Mouse (Mus musculus) telencephalon, adult 2 months (tissue): ENCODE results near the gene Tpte.

Source experiments
- DNase-seq: peaks from one replicate; pipeline ENCODE4 v3.0.0-alpha.2; 2011; ENCODE audit warnings: low read depth, low spot score

Tpte gene

GRCm38 (mm10) chr8:22376903-22377302 is 93.7 kb downstream of the Tpte start:
- no peak for DNase-seq

- peak; percentile 38 for DNase-seq
These were observed 97.7 kb downstream of the Tpte start for GRCm38 (mm10) chr8:22380934-22381333.

GRCm38 (mm10) chr8:22382824-22383595 is 99.8 kb downstream of the Tpte start:
- no peak for DNase-seq

- no peak for DNase-seq
These were observed 101.9 kb downstream of the Tpte start for GRCm38 (mm10) chr8:22385158-22385557.

GRCm38 (mm10) chr8:22389874-22390273 is 106.6 kb downstream of the Tpte start:
- no peak for DNase-seq

GRCm38 (mm10) chr8:22390766-22391463 is 107.7 kb downstream of the Tpte start:
- DNase-seq = no peak

GRCm38 (mm10) chr8:22394471-22394870 is 111.2 kb downstream of the Tpte start:
- no peak for DNase-seq

GRCm38 (mm10) chr8:22395256-22395655 is 112.0 kb downstream of the Tpte start:
- DNase-seq = no peak

- DNase-seq = peak; percentile 15
These were observed 114.5 kb downstream of the Tpte start for GRCm38 (mm10) chr8:22397811-22398141.

GRCm38 (mm10) chr8:22398142-22398951 is 115.1 kb downstream of the Tpte start, which contains the start of gene Slc25a15:
Gene Slc25a15, minus strand, starts transcription at chr8:22398597.
- peak; percentile 73 for DNase-seq

- DNase-seq = no peak
These were observed 116.1 kb downstream of the Tpte start for GRCm38 (mm10) chr8:22399285-22399880.

- no peak for DNase-seq
These were observed 117.4 kb downstream of the Tpte start for GRCm38 (mm10) chr8:22400593-22400992.

GRCm38 (mm10) chr8:22403235-22403634 is 120.0 kb downstream of the Tpte start:
- no peak for DNase-seq

GRCm38 (mm10) chr8:22405733-22406132 is 122.5 kb downstream of the Tpte start:
- no peak for DNase-seq

GRCm38 (mm10) chr8:22410688-22411281 is 127.5 kb downstream of the Tpte start:
- DNase-seq = no peak

- DNase-seq = peak; percentile 93
These were observed 128.1 kb downstream of the Tpte start, which contains the start of gene Mrps31 for GRCm38 (mm10) chr8:22411282-22411702. Gene Mrps31, plus strand, starts transcription at chr8:22411361.

GRCm38 (mm10) chr8:22411971-22412370 is 128.7 kb downstream of the Tpte start:
- no peak for DNase-seq
